Mouse (Mus musculus): ENCODE results near the gene Mrpl18.

Gene Mrpl18

GRCm38 (mm10) chr17:12864111-12864510 is 52.0 kb downstream of the Mrpl18 start:
- no peak for DNase-seq (ENCODE audit: low spot score in 2 of 2)

Data from urinary bladder, postnatal 4 days (tissue).